Mouse (Mus musculus) heart, embryonic 15.5 days (tissue): ENCODE measurements around the gene OR5BS1P. TPM values are rescaled to one million over a fixed set of nuclear protein-coding genes. Genes with fewer than 3 reads are reported as not detected.
"Not testable (repeated sequence)": the region's sequence is repeated elsewhere in the genome, so short reads cannot be mapped to it uniquely, and the experiment has no call there.

Experiments
- ATAC-seq: fragments of 200-750 bp; cut with Nextera tagmentation; replicated peaks from 2 replicates; pipeline ENCODE4 v1.8.0; 2017; ENCODE audit warnings: low read depth, moderate TSS enrichment; ENCODE audit not compliant: insufficient number of reproducible peaks, insufficient read depth, low FRiP score
- H3K27ac ChIP-seq: fragments of 300-500 bp; sonication (generic); 2 replicates; pipeline ENCODE4 v1.5.1; 2015; ENCODE audit warnings: mild to moderate bottlenecking, inconsistent platforms
- H3K27me3 ChIP-seq: fragments of 300-500 bp; sonication (generic); 2 replicates; pipeline ENCODE4 v1.6.1; 2015; ENCODE audit warnings: inconsistent platforms
- H3K36me3 ChIP-seq: fragments of 300-500 bp; sonication (generic); 2 replicates; pipeline ENCODE4 v1.6.1; 2015; ENCODE audit warnings: mild to moderate bottlenecking, inconsistent platforms
- H3K4me1 ChIP-seq: fragments of 300-500 bp; sonication (generic); replicated peaks from 2 replicates; pipeline ENCODE4 v1.6.1; 2015; ENCODE audit warnings: inconsistent platforms
- H3K4me2 ChIP-seq: fragments of 300-500 bp; sonication (generic); 2 replicates; pipeline ENCODE4 v1.6.1; 2015; ENCODE audit warnings: inconsistent platforms, mild to moderate bottlenecking, moderate library complexity
- H3K4me3 ChIP-seq: fragments of 300-500 bp; sonication (generic); 2 replicates; pipeline ENCODE4 v1.5.1; 2015; ENCODE audit warnings: mild to moderate bottlenecking, inconsistent platforms
- H3K9ac ChIP-seq: fragments of 300-500 bp; sonication (generic); 2 replicates; pipeline ENCODE4 v1.6.1; 2015; ENCODE audit warnings: mild to moderate bottlenecking, inconsistent platforms
- H3K9me3 ChIP-seq: fragments of 300-500 bp; sonication (generic); replicated peaks from 2 replicates; pipeline ENCODE4 v1.6.1; 2016; ENCODE audit warnings: inconsistent platforms
- WGBS: fragments of 180-500 bp; shearing (Covaris S2); methylation state at CpG from one replicate; pipeline ENCODE4 v1.1.7; 2015; ENCODE audit warnings: mixed read lengths; 5-methylcytosine and 5-hydroxymethylcytosine counted together
- polyA plus RNA-seq: library from polyadenylated mRNA; unstranded; fragments of >200 nt; fragmentation: Nextera tagmentation; extraction: Ambion mirVana; gene quantifications from 2 replicates; pipeline ENCODE4 v1.2.1, GENCODE M21; 2015

Gene OR5BS1P
- polyA plus RNA-seq = not detected in 2 replicates

GRCm38 (mm10) chr15:98469596-98469995 is at the start of gene OR5BS1P:
TSS of gene OR5BS1P (plus strand) at chr15:98469896.
- Histone ChIP-seq H3K27ac (no peak within 1 kb of the TSS), H3K27me3 (no peaks in the 10 kb centered on the region), H3K4me1 (no peaks in the 10 kb centered on the region), H3K4me2 (no peak within 1 kb of the TSS), H3K9ac (no peak within 1 kb of the TSS), H3K36me3 (no peaks in the 10 kb centered on the region), H3K4me3 (no peak within 1 kb of the TSS), H3K9me3 (no peaks in the 10 kb centered on the region)
- no peak for ATAC-seq
- WGBS = 84% methylated on average over 4 of the region's 4 CpGs

- ATAC-seq = no peak
- Histone ChIP-seq H3K9me3 (no peaks in the 10 kb centered on the region), H3K9ac (no peak overlapping the region), H3K27ac (no peak overlapping the region), H3K27me3 (no peaks in the 10 kb centered on the region), H3K4me1 (no peaks in the 10 kb centered on the region), H3K4me3 (no peak overlapping the region), H3K36me3 (no peaks in the 10 kb centered on the region), H3K4me2 (no peak overlapping the region)
- 49% methylated on average over 4 of the region's 4 CpGs for WGBS
Measured at GRCm38 (mm10) chr15:98420897-98421296, 48.8 kb upstream of the OR5BS1P start.

GRCm38 (mm10) chr15:98424326-98424725 is 45.4 kb upstream of the OR5BS1P start:
- H3K9me3 ChIP-seq = no peaks in the 10 kb centered on the region
- no peaks in the 10 kb centered on the region for H3K27me3 ChIP-seq
- H3K4me1 ChIP-seq = no peaks in the 10 kb centered on the region
- no peak overlapping the region for H3K27ac ChIP-seq
- no peak overlapping the region for H3K9ac ChIP-seq
- H3K4me3 ChIP-seq = no peak overlapping the region
- H3K36me3 ChIP-seq = no peaks in the 10 kb centered on the region
- WGBS = 71% methylated on average over 14 of the region's 14 CpGs
- no peak overlapping the region for H3K4me2 ChIP-seq
- no peak for ATAC-seq

GRCm38 (mm10) chr15:98424753-98425152 is 44.9 kb upstream of the OR5BS1P start:
- 46% methylated on average over 6 of the region's 6 CpGs for WGBS
- no peak for ATAC-seq
- H3K36me3 ChIP-seq = no peaks in the 10 kb centered on the region
- H3K4me3 ChIP-seq = no peak overlapping the region
- H3K27me3 ChIP-seq = no peaks in the 10 kb centered on the region
- no peak overlapping the region for H3K4me2 ChIP-seq
- H3K4me1 ChIP-seq = no peaks in the 10 kb centered on the region
- no peaks in the 10 kb centered on the region for H3K9me3 ChIP-seq
- no peak overlapping the region for H3K9ac ChIP-seq
- H3K27ac ChIP-seq = no peak overlapping the region

GRCm38 (mm10) chr15:98425188-98425587 is 44.5 kb upstream of the OR5BS1P start:
- 79% methylated on average over 7 of the region's 7 CpGs for WGBS
- Histone ChIP-seq H3K9ac (no peak overlapping the region), H3K27me3 (no peaks in the 10 kb centered on the region), H3K4me2 (no peak overlapping the region), H3K27ac (no peak overlapping the region), H3K9me3 (no peaks in the 10 kb centered on the region), H3K36me3 (no peaks in the 10 kb centered on the region), H3K4me1 (no peaks in the 10 kb centered on the region), H3K4me3 (no peak overlapping the region)
- no peak for ATAC-seq

GRCm38 (mm10) chr15:98430925-98431324 is 38.8 kb upstream of the OR5BS1P start, which contains the start of gene Olfr282:
TSS of gene Olfr282 (plus strand) at chr15:98431225.
- whole genome bisulfite sequencing = 53% methylated on average over 5 of the region's 5 CpGs

GRCm38 (mm10) chr15:98444561-98444960 is 25.1 kb upstream of the OR5BS1P start:
- WGBS = 73% methylated on average over 3 of the region's 3 CpGs
- Histone ChIP-seq H3K27ac (no peak overlapping the region), H3K4me3 (no peak overlapping the region), H3K27me3 (no peaks in the 10 kb centered on the region), H3K4me1 (no peaks in the 10 kb centered on the region), H3K9ac (no peak overlapping the region), H3K36me3 (no peaks in the 10 kb centered on the region), H3K4me2 (no peak overlapping the region), H3K9me3 (no peaks in the 10 kb centered on the region)
- no peak for ATAC-seq

More at GRCm38 (mm10) chr15:98430925-98431324, 38.8 kb upstream of the OR5BS1P start, which contains the start of gene Olfr282:
- not testable (repeated sequence) for H3K36me3 ChIP-seq, H3K4me3 ChIP-seq, H3K4me1 ChIP-seq, H3K9me3 ChIP-seq, H3K27ac ChIP-seq, H3K27me3 ChIP-seq, ATAC-seq, H3K4me2 ChIP-seq, H3K9ac ChIP-seq

- 54% methylated on average over 4 of the region's 4 CpGs for WGBS
- Histone ChIP-seq H3K4me3 (no peak overlapping the region), H3K36me3 (no peaks in the 10 kb centered on the region), H3K27ac (no peak overlapping the region), H3K4me1 (no peaks in the 10 kb centered on the region), H3K27me3 (no peaks in the 10 kb centered on the region), H3K9me3 (no peaks in the 10 kb centered on the region), H3K4me2 (no peak overlapping the region), H3K9ac (no peak overlapping the region)
- ATAC-seq = no peak
Measured at GRCm38 (mm10) chr15:98448521-98448920, 21.2 kb upstream of the OR5BS1P start.

GRCm38 (mm10) chr15:98452288-98452687 is 17.4 kb upstream of the OR5BS1P start, which contains the start of gene Olfr281:
TSS of gene Olfr281 (plus strand) at chr15:98452588.
- no peak within 1 kb of the TSS for H3K9ac ChIP-seq
- H3K9me3 ChIP-seq = no peaks in the 10 kb centered on the region
- ATAC-seq = no peak
- no peak within 1 kb of the TSS for H3K4me3 ChIP-seq
- no peak within 1 kb of the TSS for H3K4me2 ChIP-seq
- no peaks in the 10 kb centered on the region for H3K27me3 ChIP-seq
- H3K4me1 ChIP-seq = no peaks in the 10 kb centered on the region
- no peak within 1 kb of the TSS for H3K27ac ChIP-seq
- 80% methylated on average over 7 of the region's 7 CpGs for WGBS
- H3K36me3 ChIP-seq = no peaks in the 10 kb centered on the region

- no peaks in the 10 kb centered on the region for H3K9me3 ChIP-seq
- no peak overlapping the region for H3K4me2 ChIP-seq
- H3K27me3 ChIP-seq = no peaks in the 10 kb centered on the region
- no peak overlapping the region for H3K4me3 ChIP-seq
- 84% methylated on average over 13 of the region's 13 CpGs for WGBS
- H3K27ac ChIP-seq = no peak overlapping the region
- no peak overlapping the region for H3K9ac ChIP-seq
- no peaks in the 10 kb centered on the region for H3K36me3 ChIP-seq
- no peaks in the 10 kb centered on the region for H3K4me1 ChIP-seq
- ATAC-seq = no peak
Measured at GRCm38 (mm10) chr15:98471539-98471938, 1.8 kb downstream of the OR5BS1P start.

GRCm38 (mm10) chr15:98474958-98475357 is 5.3 kb downstream of the OR5BS1P start:
- H3K27me3 ChIP-seq = 0 out of 2 replicates have a peak, but pooled peaks cover 3% of the 10 kb centered on the region
- no peak for ATAC-seq
- 78% methylated on average over 10 of the region's 10 CpGs for WGBS

GRCm38 (mm10) chr15:98475382-98475781 is 5.7 kb downstream of the OR5BS1P start:
- H3K4me2 ChIP-seq = no peak overlapping the region
- H3K9ac ChIP-seq = no peak overlapping the region
- H3K9me3 ChIP-seq = no peaks in the 10 kb centered on the region
- no peak overlapping the region for H3K4me3 ChIP-seq
- H3K4me1 ChIP-seq = no peaks in the 10 kb centered on the region
- whole genome bisulfite sequencing = 49% methylated on average over 10 of the region's 10 CpGs
- ATAC-seq = no peak
- no peak overlapping the region for H3K27ac ChIP-seq
- no peaks in the 10 kb centered on the region for H3K36me3 ChIP-seq
- H3K27me3 ChIP-seq = 0 out of 2 replicates have a peak, but pooled peaks cover 3% of the 10 kb centered on the region

More at GRCm38 (mm10) chr15:98474958-98475357, 5.3 kb downstream of the OR5BS1P start:
- Histone ChIP-seq H3K9me3 (no peaks in the 10 kb centered on the region), H3K4me1 (no peaks in the 10 kb centered on the region), H3K9ac (no peak overlapping the region), H3K4me3 (no peak overlapping the region), H3K4me2 (no peak overlapping the region), H3K36me3 (no peaks in the 10 kb centered on the region), H3K27ac (no peak overlapping the region)
